Mouse (Mus musculus): Measurements from ENCODE around the gene Lmod3.
A peak's percentile ranks its signal among the peaks of the same experiment; 100 is the strongest.

DNA sequence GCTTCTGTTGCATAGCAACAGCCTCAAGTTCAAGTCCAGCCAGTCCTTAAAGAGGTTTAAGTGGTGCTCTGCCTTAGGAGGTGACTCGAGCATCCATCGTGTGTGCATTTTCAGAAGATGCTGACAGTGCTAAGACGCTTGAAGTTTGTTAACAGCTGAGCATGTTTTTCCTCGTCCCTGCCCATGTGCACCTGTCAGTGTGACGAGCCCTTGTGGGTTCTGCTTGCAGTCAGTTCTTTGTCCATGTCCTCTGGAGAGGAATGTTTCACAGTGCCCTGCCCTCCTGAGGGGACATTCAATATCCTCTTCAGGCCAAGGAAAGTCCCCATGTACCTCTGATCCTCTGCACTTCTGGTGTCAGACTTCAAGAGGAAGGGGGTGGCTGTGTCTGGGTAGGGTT is 12.5 kb downstream of the Lmod3 start:
- TF ChIP-seq E2F4 (IDR thresholded peaks at IDR 0.05; ENCODE audit: insufficient read depth) = no peak
- TF ChIP-seq POLR2AphosphoS2 (IDR thresholded peaks at IDR 0.05; ENCODE audit: insufficient read length, low read depth) = peak; percentile 63
- TF ChIP-seq TCF12 (IDR thresholded peaks at IDR 0.05; ENCODE audit: insufficient read depth, poor library complexity, severe bottlenecking) = peak; percentile 97
- TF ChIP-seq POLR2A (IDR thresholded peaks at IDR 0.05; ENCODE audit: insufficient read length, low read depth) = no peak
- no peak for TF ChIP-seq MAX (IDR thresholded peaks at IDR 0.05; ENCODE audit: low read depth)
- TF ChIP-seq MYOD1 (IDR thresholded peaks at IDR 0.05; ENCODE audit: control insufficient read depth in 1 of 3, insufficient read length in 2 of 3, low read depth in 2 of 3) = peak; percentile 94 to 100 (median 99)
- TF ChIP-seq USF1 (IDR thresholded peaks at IDR 0.05; ENCODE audit: low read depth) = no peak
- peak; percentile 89 for TF ChIP-seq TCF3 (IDR thresholded peaks at IDR 0.05; ENCODE audit: insufficient read length, low read depth)
- no peak for TF ChIP-seq CEBPB (IDR thresholded peaks at IDR 0.05; ENCODE audit: insufficient read depth, poor library complexity, severe bottlenecking)
- peak; percentile 63 to 98 (median 92) for TF ChIP-seq MYOG (IDR thresholded peaks at IDR 0.05; ENCODE audit: control insufficient read depth in 1 of 3, insufficient read depth in 1 of 3, insufficient read length in 2 of 3, low read depth in 2 of 3)
- no peak for TF ChIP-seq SRF (IDR thresholded peaks at IDR 0.05; ENCODE audit: control insufficient read depth, insufficient read length, low read depth)
- no peak for TF ChIP-seq REST (IDR thresholded peaks at IDR 0.05; ENCODE audit: insufficient read depth, insufficient read length)
